Mouse (Mus musculus) midbrain, embryonic 11.5 days (tissue): ENCODE measurements around the gene Cblb. TPM values are rescaled to one million over a fixed set of nuclear protein-coding genes. Genes with fewer than 3 reads are reported as not detected.

Experiments
- ATAC-seq: fragments of 200-750 bp; cut with Nextera tagmentation; 2 replicates; pipeline ENCODE4 v1.8.0; 2017; ENCODE audit warnings: moderate TSS enrichment, moderate library complexity; ENCODE audit not compliant: low FRiP score
- DNase-seq: peaks from one replicate; pipeline ENCODE4 v3.0.0; 2015; ENCODE audit warnings: low spot score; ENCODE audit errors: missing footprints
- H3K27ac ChIP-seq: fragments of 300-500 bp; sonication (generic); 2 replicates; pipeline ENCODE4 v1.5.1; 2014; ENCODE audit warnings: low read depth, low read length
- H3K27me3 ChIP-seq: fragments of 300-500 bp; sonication (generic); 2 replicates; pipeline ENCODE4 v1.6.1; 2014; ENCODE audit warnings: mild to moderate bottlenecking, low read length, moderate library complexity, mixed read lengths; ENCODE audit not compliant: control insufficient read depth, insufficient read depth
- H3K36me3 ChIP-seq: fragments of 300-500 bp; sonication (generic); 2 replicates; pipeline ENCODE4 v1.6.1; 2014; ENCODE audit warnings: mild to moderate bottlenecking, low read length, moderate library complexity, mixed read lengths; ENCODE audit not compliant: control insufficient read depth, insufficient read depth
- H3K4me1 ChIP-seq: fragments of 300-500 bp; sonication (generic); 2 replicates; pipeline ENCODE4 v1.6.1; 2014; ENCODE audit warnings: low read length; ENCODE audit not compliant: control insufficient read depth, insufficient read depth
- H3K4me2 ChIP-seq: fragments of 300-500 bp; sonication (generic); 2 replicates; pipeline ENCODE4 v1.6.1; 2014; ENCODE audit warnings: mild to moderate bottlenecking, moderate library complexity
- H3K4me3 ChIP-seq: fragments of 300-500 bp; sonication (generic); 2 replicates; pipeline ENCODE4 v1.5.1; 2014; ENCODE audit warnings: low read depth, low read length
- H3K9ac ChIP-seq: fragments of 300-500 bp; sonication (generic); 2 replicates; pipeline ENCODE4 v1.6.1; 2014; ENCODE audit warnings: low read length
- H3K9me3 ChIP-seq: fragments of 300-500 bp; sonication (generic); 2 replicates; pipeline ENCODE4 v1.6.1; 2016; ENCODE audit warnings: low read length; ENCODE audit not compliant: control insufficient read depth
- WGBS: fragments of 180-500 bp; shearing (Covaris S2); extraction: QIAGEN DNeasy Blood & Tissue Kit; methylation state at CpG from one replicate; pipeline ENCODE4 v1.1.7; 2014; 5-methylcytosine and 5-hydroxymethylcytosine counted together
- polyA plus RNA-seq: library from polyadenylated mRNA; unstranded; fragments of >200 nt; fragmentation: Nextera tagmentation; extraction: Ambion mirVana; gene quantifications from 2 replicates; pipeline ENCODE4 v1.2.1, GENCODE M21; 2014

Gene Cblb
- polyA plus RNA-seq, 1 experiment from 2014 or later = 38.6 TPM

DNA sequence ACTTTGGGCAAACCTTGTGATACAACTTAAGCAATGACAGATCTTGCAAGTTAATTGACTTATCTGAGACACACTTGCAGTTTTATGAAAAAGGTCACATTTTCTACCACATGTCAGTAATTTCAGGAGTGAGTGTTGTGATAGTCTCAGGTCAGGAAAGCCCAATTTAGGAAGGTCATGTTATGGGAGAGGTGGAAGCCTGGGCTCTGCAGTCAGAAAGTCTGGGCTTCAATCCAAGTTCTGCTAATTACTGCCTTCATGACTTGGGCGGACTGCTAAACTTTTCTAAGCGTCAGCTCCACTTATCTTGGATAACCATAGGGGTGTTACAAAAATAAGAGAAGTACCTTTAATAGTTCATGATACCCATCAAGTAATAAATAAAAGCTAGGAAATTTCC, 22.6 kb upstream of the Cblb start:
- DNase-seq (peak; percentile 76), ATAC-seq (no peak)
- Histone ChIP-seq H3K27ac (no peak overlapping the region), H3K4me2 (no peak overlapping the region), H3K36me3 (no peaks in the 10 kb centered on the region), H3K27me3 (no peaks in the 10 kb centered on the region), H3K9me3 (no peaks in the 10 kb centered on the region), H3K9ac (no peak overlapping the region), H3K4me1 (no peaks in the 10 kb centered on the region), H3K4me3 (no peak overlapping the region)
- WGBS = 93% methylated on average over 2 of the region's 2 CpGs

DNA sequence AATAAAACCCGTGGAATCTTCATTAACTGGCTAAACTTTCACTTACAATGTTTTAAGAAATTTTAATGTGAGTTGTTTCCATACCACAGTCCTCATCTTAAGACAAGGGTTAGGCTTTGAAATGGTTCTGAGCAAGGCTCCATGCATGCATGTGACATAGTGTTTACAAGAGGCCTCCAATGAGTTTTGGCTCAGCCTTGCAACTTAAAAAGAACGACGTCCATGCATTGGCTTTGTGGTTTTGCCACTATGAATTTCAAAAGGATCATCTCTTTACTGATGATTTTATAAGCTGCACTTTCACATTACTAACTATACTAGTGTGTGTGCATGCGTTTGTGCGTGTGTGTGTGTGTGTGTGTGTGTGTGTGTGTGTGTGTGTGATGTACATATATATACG, 21.6 kb upstream of the Cblb start:
- H3K4me2 ChIP-seq = no peak overlapping the region
- no peak overlapping the region for H3K9ac ChIP-seq
- no peaks in the 10 kb centered on the region for H3K9me3 ChIP-seq
- no peak overlapping the region for H3K27ac ChIP-seq
- no peaks in the 10 kb centered on the region for H3K36me3 ChIP-seq
- H3K4me1 ChIP-seq = no peaks in the 10 kb centered on the region
- no peak for ATAC-seq
- H3K4me3 ChIP-seq = no peak overlapping the region
- 86% methylated on average over 6 of the region's 6 CpGs for WGBS
- no peaks in the 10 kb centered on the region for H3K27me3 ChIP-seq
- DNase-seq = no peak

DNA sequence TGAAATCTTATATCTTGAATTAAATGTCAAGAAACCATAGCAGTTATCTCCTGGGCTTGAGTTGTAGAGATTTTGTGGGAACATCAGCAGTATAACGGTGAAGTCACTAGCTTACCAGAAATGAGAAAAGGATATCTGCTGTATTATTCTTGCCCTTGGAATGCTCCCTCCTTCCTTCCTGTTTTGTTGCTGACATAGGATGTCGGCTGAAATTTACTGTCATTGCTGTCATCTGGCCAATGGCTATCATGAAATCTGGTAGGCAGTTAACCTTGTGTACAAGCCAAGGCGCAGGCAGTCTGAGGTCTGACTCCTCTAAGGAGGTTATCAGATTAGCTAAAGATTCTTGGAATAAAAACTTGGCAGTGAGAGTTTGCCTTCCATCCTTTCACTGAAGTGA, 18.0 kb upstream of the Cblb start:
- no peak for ATAC-seq
- Histone ChIP-seq H3K27ac (no peak overlapping the region), H3K9me3 (no peaks in the 10 kb centered on the region), H3K4me2 (no peak overlapping the region), H3K4me3 (no peak overlapping the region), H3K9ac (no peak overlapping the region), H3K4me1 (no peaks in the 10 kb centered on the region), H3K27me3 (no peaks in the 10 kb centered on the region), H3K36me3 (no peaks in the 10 kb centered on the region)
- DNase-seq = no peak
- WGBS = 87% methylated on average over 3 of the region's 3 CpGs

DNA sequence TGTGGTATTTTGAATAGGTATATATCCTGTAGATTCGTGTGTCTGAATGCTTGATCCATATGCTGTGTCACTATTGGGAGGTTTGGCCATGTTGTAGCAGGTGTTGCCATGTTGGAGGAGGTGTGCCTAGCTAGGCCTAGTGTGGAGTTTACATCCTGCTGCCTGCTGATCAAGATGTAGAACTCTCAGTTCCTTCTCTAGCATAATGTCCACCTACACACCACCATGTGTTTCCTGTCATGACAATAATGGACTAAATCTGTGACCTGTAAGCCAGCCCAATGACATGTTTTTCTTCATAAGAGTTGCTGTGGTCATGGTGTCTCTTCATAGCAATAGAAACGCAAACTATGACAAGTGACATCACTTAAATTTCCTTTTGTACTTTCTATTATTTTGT, 17.2 kb upstream of the Cblb start:
- ATAC-seq (no peak), DNase-seq (no peak)
- Histone ChIP-seq H3K4me1 (no peaks in the 10 kb centered on the region), H3K9me3 (no peaks in the 10 kb centered on the region), H3K27ac (no peak overlapping the region), H3K27me3 (no peaks in the 10 kb centered on the region), H3K4me3 (no peak overlapping the region), H3K36me3 (no peaks in the 10 kb centered on the region), H3K9ac (no peak overlapping the region), H3K4me2 (no peak overlapping the region)
- 82% methylated on average over 2 of the region's 2 CpGs for whole genome bisulfite sequencing

DNA sequence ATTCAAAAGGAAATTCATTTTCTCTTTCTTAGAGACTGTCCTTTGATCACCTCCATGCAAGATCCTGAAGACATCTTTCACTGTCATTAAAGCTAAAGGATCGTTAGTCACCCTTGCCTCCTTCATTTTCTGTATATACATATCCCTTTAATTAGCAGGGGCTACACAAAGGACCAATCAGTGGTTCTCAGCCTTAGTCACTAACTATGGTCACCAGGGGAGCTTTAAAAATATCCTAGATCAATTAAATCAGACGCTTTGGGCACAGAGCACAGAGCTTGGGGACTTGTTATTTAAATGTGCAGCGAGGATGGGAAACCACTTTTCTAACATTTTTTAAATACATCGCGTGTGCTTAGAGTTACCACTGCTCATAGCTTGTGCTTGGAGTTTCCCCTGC, 7.6 kb upstream of the Cblb start:
- no peak overlapping the region for H3K4me2 ChIP-seq
- ATAC-seq (no peak), DNase-seq (peak; percentile 59)
- 76% methylated on average over 5 of the region's 5 CpGs for WGBS
- H3K27me3 ChIP-seq = no peaks in the 10 kb centered on the region
- H3K27ac ChIP-seq = no peak overlapping the region
- H3K9me3 ChIP-seq = no peaks in the 10 kb centered on the region
- no peak overlapping the region for H3K9ac ChIP-seq
- H3K4me1 ChIP-seq = no peaks in the 10 kb centered on the region
- no peak overlapping the region for H3K4me3 ChIP-seq
- no peaks in the 10 kb centered on the region for H3K36me3 ChIP-seq

DNA sequence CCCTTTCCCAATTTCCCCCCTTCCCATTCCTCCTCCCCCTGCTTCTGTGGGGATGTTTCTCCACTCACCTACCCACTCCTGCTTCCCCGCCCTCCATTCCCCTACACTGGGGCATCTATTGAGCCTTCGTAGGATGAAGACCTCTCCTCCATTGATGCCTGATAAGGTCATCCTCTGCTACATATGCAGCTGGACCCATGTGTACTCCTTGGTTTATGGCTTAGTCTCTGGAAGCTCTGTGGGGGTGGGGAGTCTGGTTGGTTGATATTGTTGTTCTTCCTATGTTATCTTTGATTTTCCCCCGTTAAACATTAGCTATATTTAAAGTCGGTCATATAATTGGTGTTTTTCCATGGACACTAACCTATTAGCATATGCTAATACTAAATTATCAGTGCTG, 3.7 kb upstream of the Cblb start:
- no peak overlapping the region for H3K4me3 ChIP-seq
- H3K4me1 ChIP-seq = 0 out of 2 replicates have a peak, but pooled peaks cover 7% of the 10 kb centered on the region
- WGBS = 90% methylated on average over 4 of the region's 4 CpGs
- no peaks in the 10 kb centered on the region for H3K9me3 ChIP-seq
- no peaks in the 10 kb centered on the region for H3K27me3 ChIP-seq
- peak; percentile 69 for DNase-seq
- no peaks in the 10 kb centered on the region for H3K36me3 ChIP-seq
- ATAC-seq = no peak
- H3K27ac ChIP-seq = no peak overlapping the region
- H3K4me2 ChIP-seq = no peak overlapping the region
- no peak overlapping the region for H3K9ac ChIP-seq

DNA sequence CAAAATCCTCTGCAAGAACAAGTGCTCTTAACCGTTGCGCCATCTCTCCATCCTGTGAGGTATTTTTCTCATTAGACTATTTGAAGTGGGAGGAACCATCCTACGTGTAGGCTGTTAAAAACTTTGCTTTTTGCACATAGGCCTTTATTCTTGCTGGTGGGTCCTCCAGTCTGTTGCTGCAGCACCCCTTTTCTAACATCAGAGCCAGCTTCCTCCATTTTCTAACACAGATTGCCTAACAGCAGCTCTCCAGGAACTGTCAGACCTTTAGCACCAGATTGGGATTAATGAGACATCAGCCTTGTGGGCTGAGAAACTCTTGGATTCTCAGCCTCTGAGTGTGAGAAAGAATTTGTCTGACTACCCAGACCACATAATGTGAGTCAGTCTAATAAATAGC, 2.0 kb upstream of the Cblb start:
- ATAC-seq (no peak), DNase-seq (peak; percentile 45)
- Histone ChIP-seq H3K36me3 (no peaks in the 10 kb centered on the region), H3K4me3 (no peak overlapping the region), H3K4me2 (no peak overlapping the region), H3K4me1 (peaks cover 12% of the 10 kb centered on the region; the same call in 1 of the 2 replicates), H3K9me3 (no peaks in the 10 kb centered on the region), H3K9ac (no peak overlapping the region), H3K27me3 (no peaks in the 10 kb centered on the region), H3K27ac (no peak overlapping the region)
- 88% methylated on average over 3 of the region's 3 CpGs for WGBS

DNA sequence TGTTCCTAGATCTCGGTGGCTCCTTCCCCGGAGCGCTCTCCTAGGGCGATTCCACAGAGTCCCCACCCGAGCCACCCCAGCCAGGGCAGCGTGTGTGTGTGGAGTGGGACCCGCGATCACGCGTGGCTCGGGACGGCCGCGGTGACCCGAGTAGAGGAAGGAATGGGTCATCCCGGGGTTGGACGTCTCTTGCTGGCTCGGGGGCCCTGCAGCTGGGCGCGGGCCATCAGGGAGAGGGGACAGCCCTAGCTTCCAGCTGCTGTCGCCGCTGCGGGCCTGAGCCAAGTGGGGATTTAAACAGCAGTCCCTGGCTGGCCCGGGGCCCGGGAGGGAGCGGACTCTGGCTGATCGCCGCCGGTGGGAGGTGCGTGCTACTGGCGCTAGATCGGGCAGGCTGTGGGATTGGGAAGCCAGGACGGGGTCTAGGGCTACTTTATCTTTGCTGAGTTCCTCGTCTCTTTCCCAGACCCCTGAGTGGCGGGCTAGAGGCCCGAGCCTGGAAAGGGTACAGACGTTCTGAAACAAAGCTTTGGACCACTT, 757 bp downstream of the Cblb start:
- peak overlapping the region; percentile 95 for H3K27ac ChIP-seq
- 0% methylated on average over 37 of the region's 37 CpGs for WGBS
- H3K4me3 ChIP-seq = peak overlapping the region; percentile 89
- H3K4me1 ChIP-seq = peaks cover 18% of the 10 kb centered on the region; the same call in 1 of the 2 replicates
- H3K9me3 ChIP-seq = no peaks in the 10 kb centered on the region
- H3K36me3 ChIP-seq = peaks cover 5% of the 10 kb centered on the region; the same call in 1 of the 2 replicates
- ATAC-seq = peak; percentile 80
- H3K4me2 ChIP-seq = peak overlapping the region; percentile 57
- DNase-seq = peak; percentile 97
- no peaks in the 10 kb centered on the region for H3K27me3 ChIP-seq
- H3K9ac ChIP-seq = peak overlapping the region; percentile 97

DNA sequence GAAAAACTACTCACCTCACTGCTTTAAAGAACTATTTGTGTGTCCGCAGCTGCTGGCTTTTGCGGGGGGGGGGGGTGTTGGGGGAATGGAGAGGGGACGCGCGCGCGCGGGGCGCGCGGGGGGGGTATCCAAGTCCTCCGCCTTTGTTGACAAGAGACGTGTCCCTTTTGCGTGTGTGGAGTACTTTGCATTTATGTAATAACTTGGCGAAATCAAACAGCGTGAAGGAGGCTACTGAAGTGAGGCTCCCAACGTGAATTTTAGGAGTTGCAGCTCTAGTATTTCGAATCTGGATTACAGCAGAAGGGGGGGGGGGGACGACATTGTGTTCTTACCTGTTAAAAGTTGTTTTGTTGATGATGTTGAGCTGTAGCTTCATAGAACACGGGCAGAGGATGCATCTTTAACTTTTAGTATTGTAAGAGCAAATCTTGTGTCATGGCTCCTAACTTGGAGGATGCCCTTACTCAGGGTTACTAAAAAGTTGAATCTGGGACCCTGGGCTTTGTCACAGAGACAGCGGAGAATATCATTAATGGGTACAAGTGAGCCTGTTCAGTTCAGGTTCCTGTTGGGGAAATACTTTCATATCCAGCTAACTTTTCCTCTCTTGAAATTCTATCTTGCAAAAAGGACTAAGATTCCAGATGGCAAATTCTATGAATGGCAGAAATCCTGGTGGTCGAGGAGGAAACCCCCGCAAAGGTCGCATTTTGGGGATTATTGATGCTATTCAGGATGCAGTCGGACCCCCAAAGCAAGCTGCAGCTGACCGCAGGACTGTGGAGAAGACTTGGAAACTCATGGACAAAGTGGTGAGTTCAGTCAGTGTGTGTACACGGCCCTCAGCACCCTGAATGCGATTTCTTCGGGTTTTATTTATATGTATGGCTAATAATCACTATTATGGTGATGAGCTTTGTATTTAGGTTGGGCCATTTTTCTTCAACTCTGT, 1.6 kb downstream of the Cblb start:
- 11% methylated on average over 29 of the region's 29 CpGs for WGBS
- ATAC-seq = no peak
- Histone ChIP-seq H3K9ac (peak overlapping the region; percentile 97), H3K4me1 (peaks cover 18% of the 10 kb centered on the region; the same call in 1 of the 2 replicates), H3K4me3 (peak overlapping the region; percentile 89), H3K36me3 (peaks cover 5% of the 10 kb centered on the region; the same call in 1 of the 2 replicates), H3K27me3 (no peaks in the 10 kb centered on the region), H3K9me3 (no peaks in the 10 kb centered on the region), H3K4me2 (peak overlapping the region; percentile 57), H3K27ac (peak overlapping the region; percentile 95; the same call in 1 of the 2 replicates)
- DNase-seq = peak; percentile 94
